Mouse (Mus musculus): Measurements from ENCODE around the gene Cfap57.
"Not testable (repeated sequence)": the region's sequence is repeated elsewhere in the genome, so short reads cannot be mapped to it uniquely, and the experiment has no call there.

GRCm38 (mm10) chr4:118548130-118548480 lies 72.5 kb downstream of the Cfap57 start:
- not testable (repeated sequence) for TF ChIP-seq CTCF (IDR thresholded peaks at IDR 0.05; ENCODE audit: low read depth, low read length); GATA1 (IDR thresholded peaks at IDR 0.05; ENCODE audit: borderline replicate concordance, low read length); TAL1 (conservative IDR thresholded peaks at IDR 0.05; ENCODE audit: low read depth, low read length); POLR2AphosphoS5 (IDR thresholded peaks at IDR 0.05; ENCODE audit: insufficient replicate concordance, low read depth, low read length)
